Mouse (Mus musculus): ENCODE measurements at regions not wholly inside any gene's neighbourhood (a gene's known extent, or its start where the extent isn't known, plus 50 kb on each side); places are given as distances from the start of the nearest gene placed in this dataset.
"Not testable (repeated sequence)": the region's sequence is repeated elsewhere in the genome, so short reads cannot be mapped to it uniquely, and the experiment has no call there.

GRCm38 (mm10) chr6:74282842-74283241 is 813.4 kb upstream of the 4931417E11Rik start:
- DNase-seq = no peak

- no peak for DNase-seq
These were observed 804.8 kb upstream of the 4931417E11Rik start for GRCm38 (mm10) chr6:74274232-74274631.

- DNase-seq = peak; percentile 38
These were observed 801.9 kb upstream of the 4931417E11Rik start for GRCm38 (mm10) chr6:74271156-74271897.

- DNase-seq = not testable (repeated sequence)
These were observed 797.1 kb upstream of the 4931417E11Rik start for GRCm38 (mm10) chr6:74266601-74267000.
